Mouse (Mus musculus) brain, adult 10 weeks (tissue): ENCODE measurements around the gene Prlr. TPM values are rescaled to one million over a fixed set of nuclear protein-coding genes. Genes with fewer than 3 reads are reported as not detected.

Experiments
- polyA plus RNA-seq: library from polyadenylated mRNA; stranded (reverse); fragments of 350-450 nt; fragmentation: Illumina TruSeq; extraction: RNeasy Lipid Tissue Mini Kit (QIAGEN cat#74804); gene quantifications from one replicate; pipeline ENCODE4 v1.2.3, GENCODE M21; 2015; ENCODE audit warnings: low read depth, low replicate concordance

The Prlr gene
- polyA plus RNA-seq, result 4.5 TPM

DNA sequence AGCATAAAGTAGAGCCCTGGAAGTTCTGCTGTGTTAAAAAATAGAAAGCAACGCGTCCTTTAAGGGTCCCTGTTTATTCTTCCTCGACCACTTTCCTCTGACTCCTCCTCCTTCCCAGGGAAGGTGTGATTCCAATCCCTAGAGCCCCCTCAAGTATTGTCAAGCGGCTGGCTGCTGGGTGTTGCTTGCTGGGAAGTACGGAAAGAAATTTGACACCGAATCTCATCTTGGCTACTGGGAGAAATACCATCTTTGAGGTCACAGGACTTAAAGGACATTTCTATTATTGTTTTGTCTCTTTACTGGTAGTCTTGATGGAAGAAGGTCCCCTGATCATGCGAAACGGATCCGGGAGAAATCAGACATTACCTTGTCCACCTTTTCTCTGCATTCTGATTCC, at the start of gene Prlr:
Gene Prlr, plus strand, starts transcription at position 156 of the 400 bp plus-strand sequence.

GRCm38 (mm10) chr15:10325080-10325479, 148.0 kb downstream of the Prlr start, which contains the start of gene Gm21973:
TSS of gene Gm21973 (plus strand) at chr15:10325380.

DNA sequence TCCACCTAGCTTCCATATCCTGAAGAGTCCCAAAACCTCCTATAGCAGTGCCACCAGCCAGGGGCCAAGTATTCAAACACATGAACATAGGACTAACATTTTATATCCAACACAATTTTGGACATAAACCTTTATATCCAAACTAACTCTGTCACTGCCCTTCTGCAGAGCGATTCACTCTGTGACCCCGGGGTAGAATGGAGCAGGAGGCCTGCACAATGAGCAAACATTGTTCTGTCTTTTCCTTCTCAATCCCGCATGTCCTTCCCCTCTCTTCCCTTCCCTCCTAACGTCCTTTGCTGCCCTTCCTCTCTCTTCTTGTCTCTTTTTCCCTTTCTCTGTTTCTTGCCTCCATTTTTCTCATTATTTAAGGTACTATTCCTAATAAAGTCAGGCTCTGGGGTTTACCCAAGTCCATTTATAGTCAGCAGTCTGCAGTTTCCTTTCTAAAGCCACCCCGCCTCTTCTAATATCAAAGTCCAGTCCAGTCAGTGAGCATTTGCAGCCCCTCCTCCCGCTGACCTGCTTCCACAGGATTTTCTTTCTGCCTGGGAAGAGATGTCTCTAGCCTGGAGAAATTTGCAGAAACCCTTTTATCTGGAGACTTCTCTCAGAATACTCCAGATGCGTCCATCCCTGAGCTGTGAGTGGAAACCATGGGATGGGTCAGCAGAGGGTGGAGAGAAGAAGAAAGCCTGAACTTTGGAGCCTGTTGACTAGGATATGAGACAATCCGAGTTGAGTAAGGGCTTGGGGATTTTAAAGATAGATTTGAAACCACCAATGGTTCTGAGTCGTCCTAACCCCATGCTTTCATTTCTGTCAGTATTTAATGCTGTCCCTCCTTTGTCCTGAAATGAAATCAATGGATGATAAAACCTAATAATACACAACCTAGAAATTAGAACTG, 181.3 kb downstream of the Prlr start, which contains the start of gene Agxt2:
Gene Agxt2, plus strand, starts transcription at position 494 of the 910 bp plus-strand sequence.

Other genes with a start within 250 kb of the Prlr start
- not detected for gene Gm21973, start 148.1 kb downstream of the Prlr start, polyA plus RNA-seq
- gene Agxt2, start 181.3 kb downstream of the Prlr start, polyA plus RNA-seq, result not detected